Mouse (Mus musculus): ENCODE results near the gene Fpgs. TPM values are rescaled to one million over a fixed set of nuclear protein-coding genes. Genes with fewer than 3 reads are reported as not detected.

Gene Fpgs
- total and polyA plus RNA-seq, 2 experiments from 2014 or later: 23.1 to 23.4 TPM

GRCm38 (mm10) chr2:32720681-32721229, 16.8 kb upstream of the Fpgs start, which contains the start of gene Sh2d3c:
TSS of gene Sh2d3c (plus strand) at chr2:32721055.
- peak; percentile 34 for DNase-seq (ENCODE audit: low spot score)

GRCm38 (mm10) chr2:32720053-32720452, 16.1 kb upstream of the Fpgs start:
- 81% methylated on average over 3 of the region's 3 CpGs for WGBS
- Histone ChIP-seq H3K27ac (no peak overlapping the region), H3K9ac (replicated peaks; ENCODE audit: low read length) (no peak overlapping the region), H3K4me3 (ENCODE audit: low read length) (no peak overlapping the region), H3K36me3 (ENCODE audit: insufficient read depth, low read length) (no peaks in the 10 kb centered on the region), H3K4me2 (ENCODE audit: low read depth, low read length) (no peak overlapping the region), H3K9me3 (ENCODE audit: low read length) (no peaks in the 10 kb centered on the region), H3K4me1 (ENCODE audit: insufficient read depth, low read length) (no peaks in the 10 kb centered on the region), H3K27me3 (ENCODE audit: insufficient read depth, low read length) (no peaks in the 10 kb centered on the region)
- TF ChIP-seq CTCF (IDR thresholded peaks at IDR 0.05; ENCODE audit: low read depth): no peak
- DNase-seq (ENCODE audit: low spot score): no peak
- ATAC-seq: no peak

More at GRCm38 (mm10) chr2:32720681-32721229, 16.8 kb upstream of the Fpgs start, which contains the start of gene Sh2d3c:
- H3K4me1 ChIP-seq (ENCODE audit: insufficient read depth, low read length): no peaks in the 10 kb centered on the region
- H3K4me3 ChIP-seq (ENCODE audit: low read length): no peak within 1 kb of the TSS
- no peaks in the 10 kb centered on the region for H3K27me3 ChIP-seq (ENCODE audit: insufficient read depth, low read length)
- no peak for TF ChIP-seq CTCF (IDR thresholded peaks at IDR 0.05; ENCODE audit: low read depth)
- H3K9me3 ChIP-seq (ENCODE audit: low read length): no peaks in the 10 kb centered on the region
- H3K4me2 ChIP-seq (ENCODE audit: low read depth, low read length): 0 out of 2 replicates have a peak within 1 kb of the TSS, but pooled peaks have one; percentile 7
- H3K9ac ChIP-seq (replicated peaks; ENCODE audit: low read length): no peak within 1 kb of the TSS
- WGBS: 46% methylated on average over 8 of the region's 8 CpGs
- no peak for ATAC-seq
- no peak within 1 kb of the TSS for H3K27ac ChIP-seq
- H3K36me3 ChIP-seq (ENCODE audit: insufficient read depth, low read length): no peaks in the 10 kb centered on the region

DNA sequence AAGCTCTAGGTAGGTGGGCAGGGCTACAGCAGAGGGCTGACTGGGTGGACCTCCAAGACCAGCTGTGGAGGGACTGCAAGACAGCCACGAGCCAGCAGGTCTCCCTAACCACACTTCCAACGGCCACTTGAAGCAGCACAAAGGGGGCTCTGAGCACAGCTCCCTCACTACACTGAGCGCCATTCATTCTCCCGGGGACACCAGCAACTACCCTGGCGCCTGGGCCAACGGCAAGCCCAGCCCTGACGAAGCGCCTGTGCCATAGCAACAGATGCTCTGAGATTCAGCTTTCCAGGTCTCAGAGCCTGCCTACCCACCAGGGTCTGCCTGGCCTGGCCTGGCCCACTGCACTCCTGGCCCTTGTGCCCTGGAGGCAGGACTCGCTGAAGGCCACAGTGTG, 14.8 kb upstream of the Fpgs start:
- Histone ChIP-seq H3K27ac (peak overlapping the region; percentile 26; the same call in 1 of the 2 replicates), H3K4me3 (ENCODE audit: low read length) (no peak overlapping the region), H3K27me3 (ENCODE audit: insufficient read depth, low read length) (no peaks in the 10 kb centered on the region), H3K9me3 (ENCODE audit: low read length) (no peaks in the 10 kb centered on the region), H3K36me3 (ENCODE audit: insufficient read depth, low read length) (no peaks in the 10 kb centered on the region), H3K9ac (replicated peaks; ENCODE audit: low read length) (no peak overlapping the region), H3K4me1 (ENCODE audit: insufficient read depth, low read length) (peaks cover 5% of the 10 kb centered on the region; the same call in 1 of the 2 replicates), H3K4me2 (ENCODE audit: low read depth, low read length) (no peak overlapping the region)
- WGBS: 23% methylated on average over 9 of the region's 9 CpGs
- DNase-seq (ENCODE audit: low spot score) (peak; percentile 75), ATAC-seq (peak; percentile 84)
- TF ChIP-seq CTCF (IDR thresholded peaks at IDR 0.05; ENCODE audit: low read depth): no peak

GRCm38 (mm10) chr2:32714987-32715425, 11.1 kb upstream of the Fpgs start:
- DNase-seq (ENCODE audit: low spot score) (no peak), ATAC-seq (no peak)
- no peak for TF ChIP-seq CTCF (IDR thresholded peaks at IDR 0.05; ENCODE audit: low read depth)
- Histone ChIP-seq H3K4me1 (ENCODE audit: insufficient read depth, low read length) (peaks cover 17% of the 10 kb centered on the region), H3K36me3 (ENCODE audit: insufficient read depth, low read length) (peaks cover 2% of the 10 kb centered on the region; the same call in 1 of the 2 replicates), H3K9ac (replicated peaks; ENCODE audit: low read length) (0 out of 2 replicates have a peak overlapping the region, but pooled peaks have one; percentile 5), H3K27ac (peak overlapping the region; percentile 45; the same call in 1 of the 2 replicates), H3K27me3 (ENCODE audit: insufficient read depth, low read length) (no peaks in the 10 kb centered on the region), H3K4me3 (ENCODE audit: low read length) (no peak overlapping the region), H3K9me3 (ENCODE audit: low read length) (no peaks in the 10 kb centered on the region), H3K4me2 (ENCODE audit: low read depth, low read length) (no peak overlapping the region)
- WGBS: 77% methylated on average over 4 of the region's 4 CpGs

- 62% methylated on average over 11 of the region's 11 CpGs for WGBS
- no peak for TF ChIP-seq CTCF (IDR thresholded peaks at IDR 0.05; ENCODE audit: low read depth)
- ATAC-seq (no peak), DNase-seq (ENCODE audit: low spot score) (no peak)
- H3K4me3 ChIP-seq (ENCODE audit: low read length): peak overlapping the region; percentile 80; the same call in 1 of the 2 replicates
- peaks cover 8% of the 10 kb centered on the region for H3K36me3 ChIP-seq (ENCODE audit: insufficient read depth, low read length)
- H3K4me1 ChIP-seq (ENCODE audit: insufficient read depth, low read length): peaks cover 17% of the 10 kb centered on the region
- H3K27ac ChIP-seq: peak overlapping the region; percentile 100
- H3K9me3 ChIP-seq (ENCODE audit: low read length): no peaks in the 10 kb centered on the region
- H3K4me2 ChIP-seq (ENCODE audit: low read depth, low read length): peak overlapping the region; percentile 96; the same call in 1 of the 2 replicates
- H3K27me3 ChIP-seq (ENCODE audit: insufficient read depth, low read length): no peaks in the 10 kb centered on the region
- 0 out of 2 replicates have a peak overlapping the region, but pooled peaks have one; percentile 13 for H3K9ac ChIP-seq (replicated peaks; ENCODE audit: low read length)
These were observed 10.4 kb upstream of the Fpgs start for GRCm38 (mm10) chr2:32714117-32714986.

DNA sequence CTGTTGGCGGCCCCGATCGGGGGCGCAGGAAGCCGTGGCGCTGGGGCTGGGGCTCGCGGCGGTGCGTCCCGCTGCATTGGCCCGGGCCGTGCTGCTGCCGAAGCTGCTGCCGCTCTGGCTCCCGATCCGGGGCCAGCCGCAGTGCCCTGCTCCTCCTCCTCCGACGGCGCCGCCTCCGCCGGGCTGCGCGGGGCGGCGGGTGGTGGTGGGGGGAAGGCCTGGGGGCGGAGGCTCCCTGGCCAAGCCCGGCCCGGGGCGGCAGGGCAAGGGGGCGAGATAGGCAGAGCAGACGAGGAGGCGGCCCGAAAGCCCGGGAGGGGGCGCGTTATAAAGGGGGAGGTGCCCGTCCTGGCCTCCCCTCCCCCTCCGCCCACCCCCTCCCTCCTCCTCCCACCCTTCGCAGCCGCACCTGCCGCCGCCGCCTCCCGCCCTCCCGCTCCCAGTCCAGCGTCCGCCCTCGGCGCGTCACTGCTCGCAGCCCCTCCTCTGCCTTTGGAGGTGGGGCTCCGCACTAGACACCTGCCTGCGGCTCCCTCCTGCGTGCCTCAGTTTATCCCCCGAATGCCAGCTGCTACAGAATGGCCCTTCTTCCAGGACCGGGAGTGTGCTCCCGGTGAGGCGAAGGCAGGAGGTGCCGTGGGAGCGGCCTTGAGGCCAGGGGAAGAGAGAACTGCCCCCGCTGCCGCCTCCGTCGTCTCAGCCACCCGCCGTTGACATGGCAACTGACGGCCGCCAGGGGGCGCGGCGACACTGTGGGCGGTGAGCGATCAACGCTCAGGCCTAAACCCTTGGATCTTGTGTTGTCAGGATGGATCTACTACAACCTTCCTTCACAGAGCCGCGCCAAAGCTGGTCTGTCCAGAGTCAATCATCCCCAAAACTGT, 9.2 kb upstream of the Fpgs start, which contains the start of gene Cdk9:
TSS of gene Cdk9 (minus strand) at position 143 of the 884 bp plus-strand sequence.
- peak; percentile 93 for DNase-seq (ENCODE audit: low spot score)
- TF ChIP-seq CTCF (IDR thresholded peaks at IDR 0.05; ENCODE audit: low read depth): peak; percentile 100
- no peaks in the 10 kb centered on the region for H3K9me3 ChIP-seq (ENCODE audit: low read length)
- no peaks in the 10 kb centered on the region for H3K27me3 ChIP-seq (ENCODE audit: insufficient read depth, low read length)
- peak within 1 kb of the TSS; percentile 92 for H3K9ac ChIP-seq (replicated peaks; ENCODE audit: low read length)
- peak; percentile 92 for ATAC-seq
- peaks cover 17% of the 10 kb centered on the region for H3K4me1 ChIP-seq (ENCODE audit: insufficient read depth, low read length)
- peak within 1 kb of the TSS; percentile 100 for H3K27ac ChIP-seq
- peak within 1 kb of the TSS; percentile 80 for H3K4me3 ChIP-seq (ENCODE audit: low read length)
- H3K4me2 ChIP-seq (ENCODE audit: low read depth, low read length): peak within 1 kb of the TSS; percentile 96
- H3K36me3 ChIP-seq (ENCODE audit: insufficient read depth, low read length): peaks cover 18% of the 10 kb centered on the region
- under 1% methylated on average over 37 of the region's 79 CpGs for WGBS
